Mouse (Mus musculus): ENCODE results near the gene Rho.

- TF ChIP-seq CHD2 (IDR thresholded peaks at IDR 0.05; ENCODE audit: low read depth, low read length) (no peak), ZNF384 (IDR thresholded peaks at IDR 0.05; ENCODE audit: low read depth, low read length) (no peak), MAFK (IDR thresholded peaks at IDR 0.05; ENCODE audit: insufficient read depth, low read depth, low read length) (no peak), HCFC1 (IDR thresholded peaks at IDR 0.05; ENCODE audit: borderline replicate concordance, insufficient read depth, low read length) (no peak), ZC3H11A (IDR thresholded peaks at IDR 0.05; ENCODE audit: borderline replicate concordance, low read depth, low read length) (no peak)
Measured at GRCm38 (mm10) chr6:115927292-115928242, 4.0 kb upstream of the Rho start.
